Mouse (Mus musculus): Measurements from ENCODE around the gene Cacna1e.

GRCm38 (mm10) chr1:154661977-154662376 lies 222.3 kb downstream of the Cacna1e start:
- no peak for TF ChIP-seq POLR2A (IDR thresholded peaks at IDR 0.05; ENCODE audit: extremely low read depth, insufficient read depth, low read length)
- no peak for TF ChIP-seq CTCF (IDR thresholded peaks at IDR 0.05; ENCODE audit: extremely low read depth, insufficient read depth, low read length)
